Mouse (Mus musculus): ENCODE results near the gene Dscam. TPM values are rescaled to one million over a fixed set of nuclear protein-coding genes. Genes with fewer than 3 reads are reported as not detected.

The Dscam gene
- polyA plus RNA-seq, 1 experiment from 2014 or later: 0.08 TPM

DNA sequence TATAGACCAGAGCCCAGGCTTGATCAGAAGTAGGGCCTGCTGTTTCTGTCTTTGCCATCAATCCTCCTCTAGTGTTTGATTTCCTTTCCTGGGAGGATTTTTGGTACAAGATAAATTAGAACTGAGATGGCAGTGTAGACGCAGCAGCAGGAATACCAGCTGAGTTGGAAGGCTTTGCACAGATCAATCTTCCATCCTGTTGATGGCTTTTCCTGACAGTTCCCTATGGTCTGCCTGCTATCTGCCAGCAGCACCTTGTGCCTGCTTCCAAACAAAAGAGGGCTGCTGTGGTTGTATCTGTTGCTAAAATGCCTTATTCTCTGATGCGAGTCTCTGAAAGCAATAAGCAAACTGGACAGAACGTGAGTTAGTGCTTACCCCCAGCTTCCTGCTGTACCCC lies 402.6 kb downstream of the Dscam start:
- ATAC-seq (ENCODE audit: insufficient number of reproducible peaks, low FRiP score, low TSS enrichment, low read depth): no peak
- H3K4me2 ChIP-seq: no peak overlapping the region
- no peaks in the 10 kb centered on the region for H3K9me3 ChIP-seq
- WGBS: 56% methylated on average over 3 of the region's 3 CpGs
- H3K27ac ChIP-seq: no peak overlapping the region
- H3K4me3 ChIP-seq: no peak overlapping the region
- H3K36me3 ChIP-seq: no peaks in the 10 kb centered on the region
- H3K4me1 ChIP-seq: no peaks in the 10 kb centered on the region
- no peaks in the 10 kb centered on the region for H3K27me3 ChIP-seq
- no peak overlapping the region for H3K9ac ChIP-seq

DNA sequence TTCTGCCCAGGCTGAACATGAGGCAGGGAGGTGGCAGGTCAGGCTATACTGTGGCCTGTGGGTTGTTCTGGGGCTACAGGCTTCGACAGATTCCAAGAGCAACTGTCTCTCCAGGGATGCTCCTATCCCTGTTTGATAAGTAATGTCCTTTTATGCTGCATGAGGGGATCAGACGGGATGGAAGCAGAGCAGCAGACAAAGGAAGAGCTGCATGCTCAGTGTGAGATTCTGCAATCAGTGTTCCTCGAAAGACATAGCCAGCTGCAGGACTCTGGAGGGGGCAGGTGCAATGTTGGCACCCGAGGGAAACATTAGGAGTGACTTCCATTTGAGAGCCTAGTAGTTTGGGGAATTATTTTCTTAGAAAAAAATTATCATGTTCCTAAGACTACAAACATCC lies 403.0 kb downstream of the Dscam start:
- H3K27ac ChIP-seq: no peak overlapping the region
- no peak overlapping the region for H3K4me2 ChIP-seq
- H3K4me3 ChIP-seq: no peak overlapping the region
- no peaks in the 10 kb centered on the region for H3K9me3 ChIP-seq
- WGBS: 49% methylated on average over 4 of the region's 4 CpGs
- no peaks in the 10 kb centered on the region for H3K27me3 ChIP-seq
- H3K4me1 ChIP-seq: no peaks in the 10 kb centered on the region
- H3K9ac ChIP-seq: no peak overlapping the region
- no peak for ATAC-seq (ENCODE audit: insufficient number of reproducible peaks, low FRiP score, low TSS enrichment, low read depth)
- H3K36me3 ChIP-seq: no peaks in the 10 kb centered on the region

DNA sequence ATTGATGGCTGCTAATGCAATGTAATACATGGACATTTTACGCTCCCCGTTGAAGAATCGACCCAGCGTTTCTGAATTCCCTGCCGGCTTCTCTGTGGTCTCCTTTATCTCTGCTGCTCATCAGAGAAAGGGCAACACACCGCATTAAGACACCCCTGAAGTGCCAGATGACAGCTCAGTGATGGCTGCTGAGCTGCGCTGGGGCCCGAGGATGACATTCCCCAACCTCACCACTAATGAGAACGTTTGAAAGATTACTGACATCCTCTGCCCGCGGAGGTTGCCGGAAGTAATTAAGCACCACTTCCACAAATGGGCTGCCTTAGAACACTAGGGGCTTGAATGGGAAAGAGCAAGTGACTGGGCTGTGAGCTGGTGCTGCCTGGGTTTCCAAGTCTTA lies 409.3 kb downstream of the Dscam start:
- Histone ChIP-seq H3K4me1 (peaks cover 4% of the 10 kb centered on the region; the same call in 1 of the 2 replicates), H3K27ac (no peak overlapping the region), H3K4me2 (no peak overlapping the region), H3K9me3 (no peaks in the 10 kb centered on the region), H3K9ac (no peak overlapping the region), H3K4me3 (no peak overlapping the region), H3K27me3 (no peaks in the 10 kb centered on the region), H3K36me3 (no peaks in the 10 kb centered on the region)
- 22% methylated on average over 12 of the region's 12 CpGs for WGBS
- ATAC-seq (ENCODE audit: insufficient number of reproducible peaks, low FRiP score, low TSS enrichment, low read depth): no peak

DNA sequence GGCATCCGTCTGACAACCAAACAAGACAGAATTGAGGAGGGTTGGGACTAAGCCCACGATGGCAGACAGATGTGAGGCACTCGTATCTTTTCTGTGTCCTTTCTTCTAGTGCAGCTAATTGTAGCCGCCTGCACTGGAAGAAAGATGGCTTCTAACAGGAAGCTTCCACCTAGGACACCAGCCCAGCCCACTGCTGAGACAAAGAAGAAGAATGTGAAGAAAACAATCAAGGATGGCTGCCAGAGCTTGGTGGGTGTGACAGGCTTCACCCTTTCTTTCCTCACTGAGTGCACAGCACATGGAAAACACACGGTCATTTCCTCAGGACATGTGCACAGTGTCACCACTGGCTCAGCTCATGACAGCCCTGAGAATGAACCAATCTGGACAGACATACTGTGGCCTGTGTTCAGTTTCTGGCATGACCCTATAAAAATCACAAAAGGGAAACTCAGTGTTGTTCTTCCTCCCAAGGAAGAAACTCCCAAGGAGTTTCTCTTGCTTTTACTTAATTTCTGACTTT lies 411.4 kb downstream of the Dscam start:
- 58% methylated on average over 5 of the region's 5 CpGs for WGBS

DNA sequence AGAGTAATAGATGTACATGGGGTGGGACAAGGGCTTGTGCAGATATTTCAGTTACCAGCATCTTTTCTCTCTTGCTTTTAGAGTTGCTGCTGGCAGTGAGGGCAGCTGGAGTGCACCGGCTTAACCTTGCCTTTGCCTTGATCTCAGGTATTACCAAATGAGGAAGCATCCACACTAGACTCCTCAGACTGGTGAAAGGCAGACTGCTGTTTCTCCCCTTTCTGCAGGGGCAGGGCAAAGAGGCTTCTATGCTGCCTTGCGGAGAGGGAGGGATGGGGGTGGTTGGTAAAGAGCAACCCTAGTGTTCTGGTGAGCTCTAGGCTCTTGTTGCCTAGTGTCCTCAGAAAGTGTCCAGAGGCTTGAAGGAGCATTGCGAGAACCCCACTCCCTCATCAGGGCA lies 412.2 kb downstream of the Dscam start:
- H3K4me1 ChIP-seq: peaks cover 4% of the 10 kb centered on the region; the same call in 1 of the 2 replicates
- H3K4me2 ChIP-seq: no peak overlapping the region
- no peak overlapping the region for H3K4me3 ChIP-seq
- H3K36me3 ChIP-seq: no peaks in the 10 kb centered on the region
- ATAC-seq (ENCODE audit: insufficient number of reproducible peaks, low FRiP score, low TSS enrichment, low read depth): no peak
- H3K9me3 ChIP-seq: no peaks in the 10 kb centered on the region
- H3K27ac ChIP-seq: no peak overlapping the region
- WGBS: 62% methylated on average over 3 of the region's 3 CpGs
- no peaks in the 10 kb centered on the region for H3K27me3 ChIP-seq
- H3K9ac ChIP-seq: no peak overlapping the region

More for the DNA sequence above, 411.4 kb downstream of the Dscam start:
- H3K36me3 ChIP-seq: no peaks in the 10 kb centered on the region
- no peak overlapping the region for H3K9ac ChIP-seq
- peaks cover 4% of the 10 kb centered on the region; the same call in 1 of the 2 replicates for H3K4me1 ChIP-seq
- no peak for ATAC-seq (ENCODE audit: insufficient number of reproducible peaks, low FRiP score, low TSS enrichment, low read depth)
- H3K27me3 ChIP-seq: no peaks in the 10 kb centered on the region
- no peak overlapping the region for H3K4me2 ChIP-seq
- no peak overlapping the region for H3K4me3 ChIP-seq
- no peak overlapping the region for H3K27ac ChIP-seq
- no peaks in the 10 kb centered on the region for H3K9me3 ChIP-seq

DNA sequence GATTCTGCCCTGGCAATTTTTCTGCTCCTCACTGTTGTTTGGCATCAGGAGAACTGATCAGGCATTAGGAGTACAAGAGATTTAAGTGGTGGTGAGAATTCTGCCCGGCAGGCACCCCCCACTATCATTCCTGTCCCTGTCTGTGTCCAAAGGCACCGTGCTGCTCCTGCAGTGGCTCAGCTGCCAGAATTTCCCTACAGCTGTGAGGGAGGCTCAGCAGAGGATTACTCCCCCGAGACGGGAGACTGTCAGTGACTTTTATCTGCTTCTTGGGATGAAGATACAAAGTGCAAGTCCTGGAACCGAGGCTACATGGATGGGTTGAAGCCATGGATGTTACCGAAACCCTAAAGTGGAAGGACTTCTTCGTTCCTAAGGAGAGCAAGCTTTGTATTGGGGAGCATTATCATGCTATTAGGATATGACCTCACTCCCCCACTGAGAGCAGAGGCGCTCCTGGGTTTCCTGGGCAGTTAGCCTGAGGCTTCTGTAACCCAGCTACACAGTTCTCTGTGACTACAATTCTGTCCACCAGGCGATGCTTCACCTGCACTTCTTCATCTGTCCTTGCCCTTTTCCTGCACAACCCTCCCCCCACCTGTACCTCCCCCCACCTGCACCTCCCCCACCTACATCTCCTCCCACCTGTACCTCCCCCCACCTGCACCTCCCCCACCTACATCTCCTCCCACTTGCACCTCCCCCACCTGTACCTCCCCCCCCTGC lies 412.8 kb downstream of the Dscam start:
- ATAC-seq (ENCODE audit: insufficient number of reproducible peaks, low FRiP score, low TSS enrichment, low read depth): no peak
- Histone ChIP-seq H3K27me3 (no peaks in the 10 kb centered on the region), H3K36me3 (no peaks in the 10 kb centered on the region), H3K27ac (no peak overlapping the region), H3K4me3 (no peak overlapping the region), H3K9ac (no peak overlapping the region), H3K4me1 (peaks cover 4% of the 10 kb centered on the region; the same call in 1 of the 2 replicates), H3K4me2 (no peak overlapping the region), H3K9me3 (no peaks in the 10 kb centered on the region)
- WGBS: 6% methylated on average over 9 of the region's 9 CpGs

DNA sequence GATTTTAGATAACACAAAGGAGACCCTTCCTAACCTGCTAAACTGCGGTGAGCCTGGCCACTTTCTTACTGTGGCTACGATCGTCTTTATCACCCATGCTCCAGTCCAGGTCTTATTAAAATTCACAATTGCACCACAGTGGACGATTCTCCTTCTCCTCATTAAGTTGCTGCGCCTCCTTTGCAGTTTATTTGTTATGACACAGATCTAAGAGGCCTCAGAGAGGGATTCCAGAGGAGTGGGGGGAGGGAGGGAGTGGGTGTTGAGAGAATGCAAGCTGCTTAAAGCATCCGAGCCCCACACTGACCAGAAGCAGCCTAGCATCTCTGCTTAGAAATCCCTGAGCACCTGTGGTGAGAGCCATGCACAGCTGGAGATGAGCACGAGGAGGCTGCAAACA lies 413.6 kb downstream of the Dscam start:
- no peak overlapping the region for H3K27ac ChIP-seq
- 9% methylated on average over 7 of the region's 7 CpGs for WGBS

DNA sequence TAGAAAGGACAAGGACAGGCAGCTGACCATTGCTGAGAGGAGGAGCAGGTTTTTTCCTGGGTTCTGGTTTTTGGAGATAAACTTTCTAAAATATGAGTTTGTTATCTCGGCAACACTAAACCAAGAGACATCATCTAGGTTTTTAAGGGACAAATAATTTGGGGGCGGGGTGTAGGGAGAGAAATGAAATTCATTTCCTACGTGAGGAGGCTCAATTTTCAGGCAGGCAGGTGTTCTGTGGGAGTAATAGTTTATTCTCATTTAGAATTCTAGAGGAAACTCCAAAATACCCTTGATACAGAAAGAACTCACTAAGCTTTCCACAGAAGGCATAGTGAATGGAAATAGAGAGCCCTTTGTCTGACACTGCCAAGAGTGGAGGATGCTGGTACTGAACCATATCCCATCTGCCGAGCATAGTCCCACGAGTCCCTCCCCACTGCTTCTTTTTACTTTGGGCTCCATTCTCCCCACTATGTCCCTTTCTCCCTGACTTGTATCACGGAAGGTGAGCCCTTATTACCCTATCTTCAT lies 415.5 kb downstream of the Dscam start:
- 77% methylated on average over 6 of the region's 6 CpGs for WGBS
- Histone ChIP-seq H3K27ac (no peak overlapping the region), H3K9ac (no peak overlapping the region), H3K4me1 (peaks cover 4% of the 10 kb centered on the region; the same call in 1 of the 2 replicates), H3K36me3 (no peaks in the 10 kb centered on the region), H3K9me3 (no peaks in the 10 kb centered on the region), H3K4me2 (no peak overlapping the region), H3K27me3 (no peaks in the 10 kb centered on the region), H3K4me3 (no peak overlapping the region)
- ATAC-seq (ENCODE audit: insufficient number of reproducible peaks, low FRiP score, low TSS enrichment, low read depth): no peak

More for the DNA sequence above, 413.6 kb downstream of the Dscam start:
- H3K4me1 ChIP-seq: peaks cover 4% of the 10 kb centered on the region; the same call in 1 of the 2 replicates
- ATAC-seq (ENCODE audit: insufficient number of reproducible peaks, low FRiP score, low TSS enrichment, low read depth): no peak
- H3K9ac ChIP-seq: no peak overlapping the region
- no peaks in the 10 kb centered on the region for H3K27me3 ChIP-seq
- no peaks in the 10 kb centered on the region for H3K36me3 ChIP-seq
- no peaks in the 10 kb centered on the region for H3K9me3 ChIP-seq
- H3K4me2 ChIP-seq: no peak overlapping the region
- H3K4me3 ChIP-seq: no peak overlapping the region

DNA sequence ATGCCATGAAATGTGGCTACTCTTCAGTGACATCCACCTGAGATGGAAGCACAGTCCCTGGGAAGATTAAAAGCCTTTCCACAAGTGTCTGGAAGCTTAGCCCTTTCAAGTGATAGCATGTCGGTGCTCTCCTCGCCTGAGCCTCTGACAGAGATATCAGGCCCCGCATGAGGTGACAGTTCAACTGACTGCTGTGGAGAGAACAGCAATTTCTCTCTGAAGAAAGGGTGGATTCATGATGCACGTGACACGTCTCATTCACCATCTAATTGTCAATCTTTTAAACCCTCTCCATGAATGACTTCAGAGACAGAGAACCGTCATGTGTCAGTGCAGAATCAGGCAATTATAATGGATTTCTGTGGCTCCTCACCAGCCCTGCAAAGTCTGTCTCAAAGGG lies 416.2 kb downstream of the Dscam start:
- no peak for ATAC-seq (ENCODE audit: insufficient number of reproducible peaks, low FRiP score, low TSS enrichment, low read depth)
- no peaks in the 10 kb centered on the region for H3K27me3 ChIP-seq
- 57% methylated on average over 6 of the region's 6 CpGs for WGBS
- peaks cover 4% of the 10 kb centered on the region; the same call in 1 of the 2 replicates for H3K4me1 ChIP-seq
- H3K4me3 ChIP-seq: no peak overlapping the region
- H3K4me2 ChIP-seq: no peak overlapping the region
- no peaks in the 10 kb centered on the region for H3K36me3 ChIP-seq
- H3K9ac ChIP-seq: no peak overlapping the region
- no peaks in the 10 kb centered on the region for H3K9me3 ChIP-seq
- no peak overlapping the region for H3K27ac ChIP-seq

DNA sequence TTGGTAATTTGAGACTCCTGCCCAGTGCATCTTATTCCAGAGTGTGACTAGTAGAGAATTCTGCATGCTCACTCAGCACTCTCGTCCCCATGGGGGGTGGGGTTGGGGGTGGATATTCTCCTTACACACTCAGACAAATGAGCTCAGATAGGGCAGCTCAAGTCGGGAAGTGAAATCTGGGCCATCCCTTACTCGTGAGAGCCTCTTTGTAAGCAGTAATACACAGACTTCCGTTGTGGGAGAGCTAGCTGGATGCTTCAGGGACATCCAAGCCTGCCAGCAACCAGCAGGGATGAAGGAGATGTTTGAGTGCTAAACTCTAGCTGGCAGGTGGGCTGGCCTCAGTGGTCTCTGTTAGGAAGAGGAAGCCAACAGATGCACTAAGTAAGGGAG lies 416.8 kb downstream of the Dscam start:
- H3K4me1 ChIP-seq: peaks cover 4% of the 10 kb centered on the region; the same call in 1 of the 2 replicates
- no peaks in the 10 kb centered on the region for H3K27me3 ChIP-seq
- no peak overlapping the region for H3K9ac ChIP-seq
- no peak overlapping the region for H3K4me3 ChIP-seq
- H3K9me3 ChIP-seq: no peaks in the 10 kb centered on the region
- H3K4me2 ChIP-seq: no peak overlapping the region
- H3K36me3 ChIP-seq: no peaks in the 10 kb centered on the region
- WGBS: 32% methylated on average over 4 of the region's 4 CpGs
- H3K27ac ChIP-seq: no peak overlapping the region
- no peak for ATAC-seq (ENCODE audit: insufficient number of reproducible peaks, low FRiP score, low TSS enrichment, low read depth)

DNA sequence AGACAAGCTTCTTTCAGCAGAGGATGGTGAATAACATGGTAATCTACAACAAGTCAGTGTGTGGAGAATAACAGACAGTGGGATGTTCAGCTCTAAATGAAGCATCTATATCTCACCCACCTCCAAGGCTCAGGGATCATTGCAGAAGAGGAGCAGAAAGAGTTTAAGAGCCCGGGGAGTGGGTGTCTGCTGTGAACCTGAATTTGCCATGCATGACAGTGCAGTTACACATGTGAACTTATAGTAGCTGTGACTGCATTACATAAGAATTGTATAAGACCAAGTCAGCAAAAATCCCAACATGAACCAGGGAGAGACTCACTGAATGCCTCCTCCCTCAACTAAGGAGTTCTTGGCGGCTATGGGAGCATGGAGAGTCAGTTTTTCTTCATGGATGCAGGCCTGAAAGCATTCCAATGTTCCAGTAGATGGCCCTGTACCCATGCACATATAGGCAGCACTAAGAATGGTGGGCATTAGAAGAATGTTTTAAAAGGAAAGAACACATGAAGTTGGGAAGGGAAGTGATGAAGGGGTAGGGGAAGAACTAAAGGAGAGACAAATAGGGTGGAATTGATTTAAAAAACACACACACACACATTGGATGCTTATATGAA lies 417.3 kb downstream of the Dscam start:
- Histone ChIP-seq H3K9ac (no peak overlapping the region), H3K4me1 (peaks cover 4% of the 10 kb centered on the region; the same call in 1 of the 2 replicates), H3K27ac (no peak overlapping the region), H3K36me3 (no peaks in the 10 kb centered on the region), H3K4me3 (no peak overlapping the region), H3K4me2 (no peak overlapping the region), H3K27me3 (no peaks in the 10 kb centered on the region), H3K9me3 (no peaks in the 10 kb centered on the region)
- WGBS: 72% methylated on average over 2 of the region's 2 CpGs
- ATAC-seq (ENCODE audit: insufficient number of reproducible peaks, low FRiP score, low TSS enrichment, low read depth): no peak

Measured in limb, embryonic 15.5 days (tissue).